Mouse (Mus musculus): ENCODE results near the gene Trim59. TPM values are rescaled to one million over a fixed set of nuclear protein-coding genes. Genes with fewer than 3 reads are reported as not detected.
"Not testable (repeated sequence)": the region's sequence is repeated elsewhere in the genome, so short reads cannot be mapped to it uniquely, and the experiment has no call there.

The Trim59 gene
- polyA plus RNA-seq, 1 experiment from 2014 or later = 209 TPM

GRCm38 (mm10) chr3:69041298-69041697 is 3.3 kb downstream of the Trim59 start:
- Histone ChIP-seq H3K36me3 (replicated peaks) (peaks cover 69% of the 10 kb centered on the region), H3K4me3 (peak overlapping the region; percentile 91), H3K4me1 (peaks cover 49% of the 10 kb centered on the region), H3K27ac (no peak overlapping the region), H3K9me3 (no peaks in the 10 kb centered on the region), H3K27me3 (ENCODE audit: poor library complexity, severe bottlenecking) (no peaks in the 10 kb centered on the region)
- WGBS = 72% methylated on average over 5 of the region's 5 CpGs
- no peak for DNase-seq (ENCODE audit: extremely low spot score, low spot score)

GRCm38 (mm10) chr3:69040105-69040504 is 4.5 kb downstream of the Trim59 start:
- Histone ChIP-seq H3K4me3 (peak overlapping the region; percentile 91), H3K27me3 (ENCODE audit: poor library complexity, severe bottlenecking) (no peaks in the 10 kb centered on the region), H3K9me3 (no peaks in the 10 kb centered on the region), H3K36me3 (replicated peaks) (peaks cover 81% of the 10 kb centered on the region), H3K27ac (no peak overlapping the region), H3K4me1 (peaks cover 37% of the 10 kb centered on the region)
- 89% methylated on average over 2 of the region's 2 CpGs for WGBS
- DNase-seq (ENCODE audit: extremely low spot score, low spot score) = no peak

GRCm38 (mm10) chr3:69026133-69026783 is 18.3 kb downstream of the Trim59 start:
- H3K4me3 ChIP-seq = no peak overlapping the region
- 95% methylated on average over 1 of the region's 1 CpGs for WGBS
- H3K36me3 ChIP-seq (replicated peaks) = peaks cover 100% of the 10 kb centered on the region
- no peaks in the 10 kb centered on the region for H3K4me1 ChIP-seq
- H3K9me3 ChIP-seq = no peaks in the 10 kb centered on the region
- H3K27me3 ChIP-seq (ENCODE audit: poor library complexity, severe bottlenecking) = no peaks in the 10 kb centered on the region
- H3K27ac ChIP-seq = no peak overlapping the region
- DNase-seq (ENCODE audit: extremely low spot score, low spot score) = no peak

- Histone ChIP-seq H3K9me3 (no peaks in the 10 kb centered on the region), H3K27me3 (ENCODE audit: poor library complexity, severe bottlenecking) (no peaks in the 10 kb centered on the region), H3K4me3 (no peak overlapping the region), H3K27ac (no peak overlapping the region), H3K4me1 (no peaks in the 10 kb centered on the region), H3K36me3 (replicated peaks) (peaks cover 99% of the 10 kb centered on the region)
- DNase-seq (ENCODE audit: extremely low spot score, low spot score) = no peak
These were observed 23.8 kb downstream of the Trim59 start for GRCm38 (mm10) chr3:69020764-69021163.

GRCm38 (mm10) chr3:69020285-69020684 is 24.3 kb downstream of the Trim59 start:
- no peak for DNase-seq (ENCODE audit: extremely low spot score, low spot score)
- Histone ChIP-seq H3K4me3 (no peak overlapping the region), H3K27me3 (ENCODE audit: poor library complexity, severe bottlenecking) (no peaks in the 10 kb centered on the region), H3K4me1 (no peaks in the 10 kb centered on the region), H3K9me3 (no peaks in the 10 kb centered on the region), H3K27ac (no peak overlapping the region), H3K36me3 (replicated peaks) (peaks cover 99% of the 10 kb centered on the region)
- WGBS = 88% methylated on average over 2 of the region's 2 CpGs

- not testable (repeated sequence) for H3K27me3 ChIP-seq (ENCODE audit: poor library complexity, severe bottlenecking); H3K9me3 ChIP-seq; DNase-seq (ENCODE audit: extremely low spot score, low spot score); H3K4me3 ChIP-seq; H3K4me1 ChIP-seq; H3K27ac ChIP-seq
- peaks cover 99% of the 10 kb centered on the region for H3K36me3 ChIP-seq (replicated peaks)
- WGBS = 98% methylated on average over 2 of the region's 2 CpGs
These were observed 25.9 kb downstream of the Trim59 start for GRCm38 (mm10) chr3:69018635-69019034.

GRCm38 (mm10) chr3:69017181-69017580 is 27.4 kb downstream of the Trim59 start:
- Histone ChIP-seq H3K27me3 (ENCODE audit: poor library complexity, severe bottlenecking) (no peaks in the 10 kb centered on the region), H3K27ac (no peak overlapping the region), H3K36me3 (replicated peaks) (peaks cover 98% of the 10 kb centered on the region), H3K9me3 (no peaks in the 10 kb centered on the region), H3K4me1 (no peaks in the 10 kb centered on the region), H3K4me3 (no peak overlapping the region)
- 95% methylated on average over 3 of the region's 3 CpGs for WGBS
- DNase-seq (ENCODE audit: extremely low spot score, low spot score) = no peak

GRCm38 (mm10) chr3:69008873-69009272 is 35.7 kb downstream of the Trim59 start:
- Histone ChIP-seq H3K4me3 (no peak overlapping the region), H3K9me3 (no peaks in the 10 kb centered on the region), H3K27me3 (ENCODE audit: poor library complexity, severe bottlenecking) (no peaks in the 10 kb centered on the region), H3K36me3 (replicated peaks) (peaks cover 66% of the 10 kb centered on the region), H3K4me1 (peaks cover 23% of the 10 kb centered on the region), H3K27ac (no peak overlapping the region)
- DNase-seq (ENCODE audit: extremely low spot score, low spot score) = no peak
- WGBS = 91% methylated on average over 2 of the region's 2 CpGs

GRCm38 (mm10) chr3:69006246-69006760 is 38.3 kb downstream of the Trim59 start:
- 13% methylated on average over 21 of the region's 21 CpGs for WGBS
- peak overlapping the region; percentile 96 for H3K27ac ChIP-seq
- no peak for DNase-seq (ENCODE audit: extremely low spot score, low spot score)

GRCm38 (mm10) chr3:69005338-69006245 is 39.0 kb downstream of the Trim59 start:
- Histone ChIP-seq H3K36me3 (replicated peaks) (peaks cover 42% of the 10 kb centered on the region), H3K27me3 (ENCODE audit: poor library complexity, severe bottlenecking) (no peaks in the 10 kb centered on the region), H3K27ac (peak overlapping the region; percentile 96), H3K9me3 (no peaks in the 10 kb centered on the region), H3K4me1 (peaks cover 26% of the 10 kb centered on the region), H3K4me3 (peak overlapping the region; percentile 99)
- under 1% methylated on average over 72 of the region's 72 CpGs for WGBS
- DNase-seq (ENCODE audit: extremely low spot score, low spot score) = peak; percentile 65

More at GRCm38 (mm10) chr3:69006246-69006760, 38.3 kb downstream of the Trim59 start:
- peaks cover 47% of the 10 kb centered on the region for H3K36me3 ChIP-seq (replicated peaks)
- H3K27me3 ChIP-seq (ENCODE audit: poor library complexity, severe bottlenecking) = no peaks in the 10 kb centered on the region
- H3K4me1 ChIP-seq = peaks cover 26% of the 10 kb centered on the region
- H3K4me3 ChIP-seq = peak overlapping the region; percentile 99
- H3K9me3 ChIP-seq = no peaks in the 10 kb centered on the region

- WGBS = under 1% methylated on average over 75 of the region's 76 CpGs
- H3K36me3 ChIP-seq (replicated peaks) = peaks cover 33% of the 10 kb centered on the region
- peak within 1 kb of the TSS; percentile 96 for H3K27ac ChIP-seq
- H3K4me1 ChIP-seq = peaks cover 26% of the 10 kb centered on the region
- H3K27me3 ChIP-seq (ENCODE audit: poor library complexity, severe bottlenecking) = no peaks in the 10 kb centered on the region
- H3K9me3 ChIP-seq = no peaks in the 10 kb centered on the region
- peak within 1 kb of the TSS; percentile 99 for H3K4me3 ChIP-seq
- DNase-seq (ENCODE audit: extremely low spot score, low spot score) = peak; percentile 96
These were observed 39.9 kb downstream of the Trim59 start, which contains the start of the genes Ift80 and Smc4 for GRCm38 (mm10) chr3:69004437-69005337. TSS of gene Ift80 (minus strand) at chr3:69004570. TSS of gene Smc4 (plus strand) at chr3:69004738.

- Histone ChIP-seq H3K36me3 (replicated peaks) (peaks cover 27% of the 10 kb centered on the region), H3K4me3 (peak overlapping the region; percentile 99), H3K27me3 (ENCODE audit: poor library complexity, severe bottlenecking) (no peaks in the 10 kb centered on the region), H3K9me3 (no peaks in the 10 kb centered on the region), H3K27ac (peak overlapping the region; percentile 96), H3K4me1 (peaks cover 26% of the 10 kb centered on the region)
- under 1% methylated on average over 7 of the region's 7 CpGs for WGBS
- no peak for DNase-seq (ENCODE audit: extremely low spot score, low spot score)
These were observed 40.5 kb downstream of the Trim59 start for GRCm38 (mm10) chr3:69004055-69004436.
